Mouse (Mus musculus) A20 (cell line): ENCODE data around the gene Hrh3.
A peak's percentile ranks its signal among the peaks of the same experiment; 100 is the strongest.

Experiments
- DNase-seq: peaks from one replicate; pipeline ENCODE4 v3.0.0-alpha.2; 2011; ENCODE audit warnings: low read depth, low spot score

The Hrh3 gene

GRCm38 (mm10) chr2:180063338-180064131, 40.8 kb downstream of the Hrh3 start:
- DNase-seq = no peak

- DNase-seq = no peak
These were observed 51.3 kb downstream of the Hrh3 start for GRCm38 (mm10) chr2:180053001-180053400.

- peak; percentile 62 for DNase-seq
These were observed 52.1 kb downstream of the Hrh3 start for GRCm38 (mm10) chr2:180051986-180052733.

GRCm38 (mm10) chr2:180050986-180051385, 53.3 kb downstream of the Hrh3 start:
- peak; percentile 83 for DNase-seq
